Mouse (Mus musculus) skeletal muscle tissue, adult 2 months (tissue): Measurements from ENCODE around the gene Ice1.

Source experiments
- DNase-seq: peaks from one replicate; pipeline ENCODE4 v3.0.0-alpha.2; 2012; ENCODE audit warnings: low read depth, low spot score

Gene Ice1

DNA sequence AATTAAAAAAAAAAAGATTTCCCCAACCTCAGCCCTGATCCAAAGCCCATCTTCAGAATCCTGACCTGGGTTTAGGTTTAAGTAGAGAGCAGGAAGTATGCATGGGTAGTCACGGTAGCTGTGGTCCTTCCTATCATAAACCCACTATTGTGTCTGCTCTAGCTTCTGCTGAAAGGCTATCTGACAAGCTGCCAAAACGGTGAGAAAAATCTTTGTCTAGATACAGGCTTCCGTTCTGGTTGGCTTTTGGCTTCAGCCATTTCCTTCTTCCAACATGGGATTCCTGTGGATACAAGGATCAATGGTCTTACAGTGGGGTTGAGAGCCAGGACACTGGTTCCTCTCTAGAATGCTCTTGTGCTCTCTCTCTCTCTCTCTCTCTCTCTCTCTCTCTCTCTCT is 2.2 kb upstream of the Ice1 start:
- DNase-seq = no peak

DNA sequence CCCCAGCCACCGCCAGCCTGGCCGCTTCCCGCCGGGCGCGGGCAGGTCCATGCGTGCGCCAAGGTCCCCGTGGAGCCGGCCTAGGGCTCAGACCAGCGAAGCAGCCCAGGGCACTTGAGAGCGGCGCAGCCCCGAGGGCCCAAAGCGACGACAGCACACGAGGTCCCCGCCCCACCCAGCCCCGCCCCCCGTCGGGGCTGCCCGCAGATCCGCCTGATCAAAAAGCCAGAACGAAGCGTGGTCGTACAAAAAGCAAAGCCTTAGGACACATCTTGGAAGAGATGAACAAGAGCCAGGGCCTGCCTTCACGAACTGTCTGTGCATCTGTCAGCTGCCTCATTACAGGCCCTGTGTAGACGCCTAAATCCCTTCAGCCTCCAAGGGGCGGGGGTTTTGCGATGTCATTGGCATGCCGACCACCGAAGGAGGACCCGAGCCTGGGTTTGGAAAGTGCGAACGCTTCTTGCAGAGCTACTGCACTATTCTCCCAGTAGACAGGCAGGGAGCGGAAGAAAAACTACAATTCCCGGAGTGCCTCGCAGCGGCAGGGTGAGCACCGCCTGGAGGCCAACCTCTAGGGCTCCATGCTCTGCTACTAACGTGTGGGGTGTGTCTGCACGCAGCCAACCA is 343 bp upstream of the Ice1 start:
- DNase-seq = peak; percentile 95

DNA sequence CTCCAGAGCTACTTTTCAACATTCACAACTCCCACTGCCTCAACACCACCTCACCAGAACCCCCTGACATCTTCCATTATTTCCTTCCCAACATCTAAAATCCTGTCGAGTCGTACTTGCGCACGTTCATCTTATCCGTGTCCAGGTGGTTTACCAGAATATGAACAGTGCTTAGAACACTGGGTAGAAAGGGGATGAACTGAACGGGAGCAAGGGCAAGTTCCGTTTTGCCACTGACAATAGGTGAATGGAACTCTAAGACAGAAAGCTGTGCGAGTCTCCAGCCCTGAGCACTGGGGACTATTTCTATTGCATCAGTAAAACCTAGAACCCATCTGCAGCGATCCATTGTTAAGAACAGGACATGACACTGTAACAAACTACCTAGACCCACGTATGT is 728 bp downstream of the Ice1 start:
- no peak for DNase-seq

DNA sequence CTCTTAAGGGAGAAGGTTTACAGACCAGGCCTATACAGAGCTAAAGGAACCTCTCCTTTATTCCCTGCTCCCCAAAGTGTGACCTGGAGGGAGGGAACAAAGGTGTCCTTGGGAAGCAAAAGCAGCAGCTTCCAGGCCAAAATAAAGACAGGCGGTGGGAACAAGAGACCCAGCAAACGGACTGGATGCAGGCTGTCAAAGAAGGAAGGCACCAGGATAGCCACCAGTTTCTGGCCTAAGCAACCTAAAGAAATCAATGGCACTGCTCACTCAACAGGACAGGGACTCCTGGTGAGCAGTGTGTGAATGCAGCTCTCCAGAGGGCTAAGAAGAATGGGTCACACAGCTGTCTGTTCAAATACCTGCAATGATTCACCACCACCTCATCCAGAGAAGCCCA is 1.8 kb downstream of the Ice1 start:
- DNase-seq = no peak

DNA sequence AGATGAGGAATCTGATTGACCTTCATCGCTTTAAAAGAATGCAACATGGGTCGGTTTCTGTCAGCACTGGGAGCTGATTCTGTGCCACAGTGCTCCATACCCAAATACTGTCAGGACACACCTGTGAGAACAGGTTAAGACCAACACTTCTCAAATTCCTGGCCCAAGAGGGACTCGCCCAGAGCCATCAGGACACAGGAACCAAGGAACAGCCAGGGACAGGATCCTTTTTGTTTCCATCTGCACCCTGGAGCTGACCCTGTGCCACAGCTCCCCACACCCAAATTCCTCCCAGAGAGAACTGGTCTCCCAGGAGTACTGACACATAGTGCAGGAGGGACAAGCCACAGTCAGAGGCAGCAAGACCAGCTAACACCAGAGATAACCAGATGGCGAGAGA is 11.0 kb downstream of the Ice1 start:
- no peak for DNase-seq

DNA sequence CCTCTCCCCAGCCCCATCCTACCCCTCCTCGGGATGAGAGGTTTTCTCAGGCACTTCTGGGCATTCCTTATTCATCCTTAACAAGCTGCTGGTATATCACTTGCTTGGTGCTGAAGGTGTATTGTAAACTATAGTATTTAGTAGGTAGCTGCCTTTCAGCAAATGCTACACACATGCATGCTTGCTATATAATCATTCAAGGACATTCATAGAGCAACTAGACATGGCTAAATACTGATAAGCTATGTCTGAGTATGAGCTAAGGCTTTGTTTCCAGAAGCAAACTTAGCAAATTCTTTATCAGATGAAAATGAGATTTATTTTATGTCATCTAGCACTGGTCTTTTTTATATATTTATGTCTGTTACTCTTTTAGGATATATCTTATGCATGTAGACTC is 11.8 kb downstream of the Ice1 start:
- no peak for DNase-seq

DNA sequence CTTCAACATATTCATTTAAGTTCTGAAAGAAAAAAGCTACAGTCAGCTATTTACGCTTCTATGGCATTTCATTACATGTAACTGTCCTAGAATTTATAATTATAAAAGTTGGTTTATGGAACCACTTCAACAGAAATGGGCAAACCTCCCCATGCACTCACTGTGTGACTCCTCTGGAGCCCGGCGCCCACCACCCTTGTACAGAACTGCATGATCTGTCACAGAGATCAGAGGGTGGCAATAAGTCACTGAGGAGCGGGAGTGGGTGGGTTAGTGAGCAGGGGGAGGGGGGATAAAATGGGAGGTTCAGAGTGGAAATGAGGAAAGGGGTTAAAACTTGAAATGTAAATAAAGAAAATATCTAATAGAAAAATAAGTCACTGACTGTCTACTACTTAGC is 13.0 kb downstream of the Ice1 start:
- DNase-seq = no peak

DNA sequence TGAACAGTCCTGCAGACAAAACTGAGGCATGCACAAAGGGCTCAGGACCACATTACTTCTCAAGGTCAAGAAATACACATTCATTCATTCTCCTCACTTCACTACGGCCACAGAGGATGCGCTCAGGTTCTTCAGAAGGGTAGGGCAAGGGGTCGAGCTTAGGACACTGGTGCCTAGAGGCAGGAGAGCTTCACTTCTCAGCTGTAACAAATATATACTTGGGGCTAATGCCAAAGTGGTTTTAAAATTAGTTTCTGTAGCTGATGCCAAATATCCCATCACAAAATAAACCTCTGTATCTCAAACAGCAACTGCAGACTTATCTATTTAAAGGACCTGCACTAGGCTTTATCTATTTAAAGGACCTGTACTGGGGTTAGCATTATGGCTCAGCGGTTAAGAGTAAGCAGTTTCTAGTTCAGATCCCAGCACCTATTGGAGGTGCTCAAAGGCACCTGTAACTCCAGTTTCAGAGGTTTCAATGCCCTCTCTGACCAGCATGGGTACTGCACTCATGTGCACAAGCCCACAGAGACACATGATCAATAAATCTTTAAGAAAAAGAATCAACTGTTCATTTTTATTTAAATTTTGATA is 14.9 kb downstream of the Ice1 start:
- peak; percentile 57 for DNase-seq

DNA sequence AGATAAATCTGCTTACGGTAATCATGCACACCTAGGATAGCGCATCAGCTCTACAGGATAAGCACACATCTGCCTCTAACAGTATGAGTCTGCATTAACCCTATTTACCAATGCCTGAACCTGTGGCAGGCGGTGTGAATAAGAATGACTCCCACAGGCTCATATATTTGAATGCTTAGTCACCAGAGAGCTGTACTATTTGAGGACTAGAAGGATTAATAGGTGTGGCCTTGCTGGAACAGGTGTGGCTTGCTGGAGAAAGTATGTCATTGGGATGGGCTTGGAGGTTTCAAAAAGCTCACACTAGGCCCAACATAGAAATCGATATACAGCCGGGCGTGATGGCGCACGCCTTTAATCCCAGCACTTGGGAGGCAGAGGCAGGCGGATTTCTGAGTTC is 15.9 kb downstream of the Ice1 start:
- no peak for DNase-seq

DNA sequence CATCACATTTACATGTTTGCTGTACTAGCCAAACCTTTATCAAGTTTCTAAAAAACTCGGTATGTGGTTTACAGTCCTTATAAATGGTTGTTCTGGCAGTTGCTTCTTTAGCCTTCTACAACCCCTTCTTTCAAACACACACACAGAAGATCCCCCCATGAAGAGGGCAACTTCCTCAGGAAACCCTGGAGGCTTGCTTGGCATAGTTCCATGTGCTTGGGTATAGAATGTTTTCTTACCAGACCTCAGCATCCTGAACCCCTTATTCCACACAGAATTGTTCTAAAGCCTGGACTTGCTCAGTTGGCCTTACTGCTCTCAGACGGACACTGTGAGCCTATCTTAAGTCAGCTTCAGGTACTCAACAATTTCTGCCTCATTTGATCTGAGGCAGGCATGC is 24.6 kb downstream of the Ice1 start:
- no peak for DNase-seq

DNA sequence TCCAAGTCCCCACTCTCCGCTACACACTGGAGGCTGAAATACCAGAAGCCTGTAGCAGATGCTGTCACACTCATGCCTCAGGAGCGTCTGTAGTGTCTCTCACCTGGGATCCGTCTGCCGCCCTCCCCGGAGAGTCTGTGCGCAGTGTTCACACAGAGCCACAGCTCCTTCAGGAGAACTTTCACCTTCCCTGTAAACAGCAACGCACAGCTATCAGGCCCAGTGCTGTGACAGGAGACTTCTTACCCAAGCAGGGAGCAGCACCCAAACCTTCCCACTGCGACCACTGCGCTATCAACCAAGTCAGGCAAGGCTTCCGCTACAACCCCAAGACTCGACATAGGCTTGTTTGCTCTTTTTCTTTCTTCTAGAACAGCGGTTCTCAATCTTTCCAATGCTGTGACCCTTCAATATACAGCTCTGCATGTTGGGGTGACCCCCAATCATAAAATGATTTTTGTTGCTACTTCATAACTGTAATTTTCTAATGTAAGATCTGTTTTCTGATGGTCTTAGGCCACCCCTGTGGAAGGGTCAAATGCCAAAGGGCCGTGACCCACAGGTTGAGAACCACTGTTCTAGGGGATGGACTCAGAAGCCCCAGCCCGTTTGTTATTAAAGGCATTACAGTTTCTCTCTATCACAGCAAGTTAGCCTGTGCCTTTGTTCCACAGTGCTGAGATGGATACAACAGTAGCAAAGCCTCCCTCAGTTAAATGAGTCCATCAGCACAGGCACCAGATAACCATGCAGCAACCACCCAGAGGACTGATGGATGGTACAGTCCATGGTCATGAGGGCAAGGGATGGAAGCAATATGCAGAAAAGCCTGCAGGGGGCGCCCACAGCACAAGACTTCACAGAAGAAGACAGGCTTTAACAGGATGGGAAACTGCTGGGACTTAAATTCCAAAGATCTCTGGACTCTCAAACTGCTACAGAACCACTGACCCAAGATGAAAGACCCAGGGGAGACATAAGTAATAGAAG is 26.7 kb downstream of the Ice1 start:
- peak; percentile 43 for DNase-seq

DNA sequence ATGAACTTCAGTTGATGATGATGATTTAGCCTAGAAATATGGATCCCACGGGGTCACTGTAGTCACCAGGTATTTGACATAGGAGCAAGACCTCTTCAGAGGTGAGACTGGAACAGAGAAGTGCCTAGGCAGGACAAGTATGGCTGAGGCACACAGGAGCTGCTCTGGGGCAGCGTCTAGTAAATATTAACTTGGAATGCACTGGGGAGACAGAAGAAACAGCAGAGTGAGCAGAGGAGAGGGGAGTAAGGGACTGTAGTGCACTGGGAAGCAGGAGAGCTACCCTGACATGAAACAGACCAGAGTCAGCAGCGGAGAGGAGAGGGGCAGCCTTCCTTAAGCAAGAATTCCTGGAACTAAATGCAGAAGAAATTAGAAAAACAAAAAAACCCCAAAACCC is 27.8 kb downstream of the Ice1 start:
- DNase-seq = no peak

DNA sequence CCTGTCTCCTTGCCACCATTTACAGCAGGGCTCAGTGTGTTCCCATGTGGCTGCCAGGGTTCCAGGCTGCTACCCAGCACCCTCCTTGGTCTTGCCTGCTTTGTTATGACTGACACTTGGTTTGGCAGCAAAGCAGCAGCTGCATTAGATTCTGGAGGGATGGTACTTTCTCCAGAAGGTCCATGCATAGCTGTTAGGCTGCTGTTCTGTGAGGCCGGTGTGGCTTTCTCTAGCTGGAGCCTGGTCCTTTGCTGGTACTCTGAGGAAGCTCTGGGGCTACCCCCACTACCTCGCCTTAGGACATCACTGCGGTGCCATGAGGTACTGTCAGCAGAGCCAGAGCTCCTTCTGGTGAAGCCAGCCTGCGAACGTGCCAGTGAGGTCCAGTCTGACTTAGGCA is 32.1 kb downstream of the Ice1 start:
- no peak for DNase-seq

DNA sequence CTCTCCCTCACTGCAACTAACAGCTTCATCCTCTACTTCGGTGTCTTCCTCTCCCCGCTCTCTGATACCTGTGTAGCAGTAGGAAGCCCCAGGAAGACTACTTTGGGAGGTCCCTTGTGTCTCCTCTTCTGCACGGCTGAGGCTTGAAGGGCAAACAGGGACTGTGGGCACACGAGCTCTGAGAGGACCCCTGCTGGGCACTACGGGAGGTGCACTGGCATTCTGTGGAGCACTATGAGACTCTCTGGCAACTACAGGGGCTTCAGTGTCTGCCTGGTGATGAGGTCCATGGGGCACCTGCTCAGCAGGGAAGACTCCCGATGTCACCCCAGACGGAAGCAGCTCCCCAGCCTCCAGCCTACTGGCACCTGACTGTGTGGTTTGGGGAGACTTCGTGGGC is 32.7 kb downstream of the Ice1 start:
- DNase-seq = no peak

DNA sequence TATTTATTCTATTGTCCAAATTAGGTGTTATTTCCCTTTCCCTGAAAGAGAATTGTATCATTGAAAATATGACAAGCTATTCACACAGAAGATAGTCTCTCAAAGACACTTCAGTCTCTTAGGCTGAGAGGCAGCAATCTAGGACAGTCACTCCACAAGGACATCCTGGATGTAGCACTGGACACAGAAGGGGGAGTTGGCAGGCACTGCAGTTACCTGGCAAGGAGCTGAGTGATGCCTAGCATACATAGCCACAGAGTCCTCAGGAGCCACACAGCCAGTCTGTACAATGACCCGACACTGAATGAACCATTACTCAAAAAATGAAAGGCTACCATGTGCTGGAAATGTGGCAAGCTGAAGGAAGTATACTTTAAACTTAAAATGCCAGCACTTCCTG is 35.9 kb downstream of the Ice1 start:
- no peak for DNase-seq

DNA sequence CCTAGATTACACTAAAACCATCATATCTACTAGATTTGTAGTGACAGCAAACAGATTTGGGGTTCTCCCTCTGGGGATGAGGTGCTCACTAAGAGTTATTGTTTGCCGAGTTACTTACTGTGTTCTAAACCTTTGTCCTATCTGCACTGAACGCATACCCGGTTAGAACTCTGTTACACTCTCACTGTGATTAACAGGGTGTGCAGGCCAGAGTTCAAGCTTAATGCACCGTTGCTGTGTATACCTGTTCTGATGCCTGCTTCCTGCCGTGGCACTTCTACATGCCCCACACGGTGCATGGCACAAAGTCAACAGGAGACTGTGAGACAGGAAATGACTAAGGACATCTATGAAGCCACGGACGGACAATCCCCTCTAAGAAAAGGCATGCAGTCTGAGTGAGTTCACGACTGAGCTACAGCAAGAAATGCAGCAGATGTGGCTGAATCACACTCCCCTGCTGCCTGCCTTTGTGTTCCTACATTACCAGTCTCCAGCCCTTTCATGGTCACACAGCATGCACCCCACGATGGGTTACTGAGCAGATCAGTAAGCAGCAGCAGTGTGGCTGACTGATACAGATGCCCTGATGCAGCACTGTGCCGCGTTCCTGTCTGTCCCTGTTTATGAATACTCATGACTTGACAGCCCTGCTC is 37.3 kb downstream of the Ice1 start:
- DNase-seq = no peak

DNA sequence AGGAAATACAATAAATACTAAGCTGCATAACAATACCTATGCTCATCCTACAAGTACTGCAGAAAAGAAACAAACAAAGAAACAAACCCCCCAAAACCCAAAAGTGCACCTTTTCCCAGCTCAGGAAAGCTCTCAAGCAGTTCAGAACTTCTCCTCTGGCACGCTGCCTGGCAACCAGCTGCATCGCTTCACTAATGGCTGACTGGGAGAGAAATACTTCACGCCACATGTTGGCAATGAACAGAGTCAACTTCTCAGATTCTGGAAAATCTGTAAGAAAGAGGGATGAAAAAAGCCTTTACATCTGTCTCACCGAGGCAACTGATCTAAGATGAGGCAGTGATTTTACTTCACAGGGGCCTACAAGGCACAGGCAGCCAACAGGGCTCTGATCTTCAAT is 38.5 kb downstream of the Ice1 start:
- no peak for DNase-seq

DNA sequence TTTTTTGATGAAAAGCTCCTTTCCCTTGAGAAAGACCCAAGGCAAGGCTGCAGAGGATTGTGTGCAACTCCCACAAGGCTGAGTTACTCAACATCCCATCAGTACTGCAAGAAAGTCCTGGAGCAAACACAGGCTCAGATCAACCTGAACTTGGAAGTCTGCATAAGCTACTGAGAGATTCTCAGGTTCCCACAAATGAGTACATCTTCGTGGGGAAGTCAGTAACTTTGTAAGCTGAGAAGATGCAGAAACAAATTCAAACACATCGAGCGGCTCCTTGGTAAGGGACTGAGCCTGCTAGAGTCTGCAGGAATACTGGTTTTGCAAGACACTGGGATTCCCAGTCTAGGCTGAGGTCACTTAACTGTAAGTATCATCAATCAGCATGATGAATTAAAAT is 40.5 kb downstream of the Ice1 start:
- DNase-seq = no peak

DNA sequence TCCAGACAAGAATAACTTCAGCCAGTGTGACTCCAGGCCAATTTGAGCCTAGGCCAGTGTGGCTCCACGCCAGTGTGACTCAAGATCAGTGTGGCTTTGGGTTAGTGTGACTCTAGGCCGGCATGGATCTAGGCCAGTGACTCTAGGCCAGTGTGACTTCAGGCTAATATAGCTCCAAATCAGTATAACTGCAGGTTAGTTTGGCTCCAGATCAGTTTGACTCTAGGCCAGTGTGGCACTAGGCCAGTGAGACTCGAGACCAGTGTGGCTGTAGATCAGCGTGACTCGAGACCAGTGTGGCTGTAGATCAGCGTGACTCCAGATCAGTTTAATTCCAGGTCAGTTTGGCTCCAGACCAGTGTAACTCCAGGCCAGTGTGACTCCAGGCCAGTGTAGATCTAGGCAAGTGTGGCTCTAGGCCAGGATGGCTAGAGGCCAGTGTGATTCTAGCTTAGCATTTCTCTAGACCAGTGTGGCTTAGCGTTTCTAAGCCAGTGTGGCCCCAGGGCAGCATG is 47.1 kb downstream of the Ice1 start:
- DNase-seq = peak; percentile 84

DNA sequence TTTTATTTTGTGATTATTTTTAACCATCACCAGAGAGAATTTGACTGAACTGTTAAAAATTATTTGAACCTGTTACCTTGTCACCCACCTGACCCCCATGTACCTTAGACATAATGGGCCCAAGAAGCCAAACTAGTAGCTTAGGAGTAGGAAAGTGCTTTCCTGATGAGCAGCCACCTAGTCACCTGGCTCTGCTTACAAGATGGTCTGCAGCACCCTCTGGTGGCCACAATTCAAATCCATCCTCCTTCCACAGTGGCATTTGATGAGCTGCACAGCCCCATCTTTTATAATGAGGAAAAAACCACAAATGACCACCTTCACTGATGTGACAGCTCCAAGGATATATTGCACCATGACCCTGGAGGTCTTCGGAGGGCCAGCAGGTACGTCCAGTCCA is 50.5 kb downstream of the Ice1 start:
- DNase-seq = no peak

DNA sequence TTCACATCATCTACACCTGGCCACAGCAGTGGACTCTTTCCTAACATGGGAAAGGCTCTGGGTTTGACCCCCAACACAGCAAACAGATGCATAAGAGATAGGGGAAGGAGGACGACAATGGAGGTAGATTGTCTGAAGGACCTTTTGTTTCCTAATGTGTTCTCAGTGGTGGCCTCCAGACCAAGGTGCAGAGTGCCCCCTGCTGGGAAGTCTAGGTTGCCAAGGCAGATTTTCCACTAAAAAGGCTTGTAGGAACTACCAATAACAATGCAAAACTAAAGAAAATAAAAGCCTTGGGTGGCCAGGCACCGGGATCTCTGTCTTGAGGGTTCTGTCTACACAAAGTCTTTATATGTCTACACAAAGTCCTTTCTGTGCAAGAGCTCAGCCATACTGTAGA is 54.9 kb downstream of the Ice1 start:
- DNase-seq = no peak

DNA sequence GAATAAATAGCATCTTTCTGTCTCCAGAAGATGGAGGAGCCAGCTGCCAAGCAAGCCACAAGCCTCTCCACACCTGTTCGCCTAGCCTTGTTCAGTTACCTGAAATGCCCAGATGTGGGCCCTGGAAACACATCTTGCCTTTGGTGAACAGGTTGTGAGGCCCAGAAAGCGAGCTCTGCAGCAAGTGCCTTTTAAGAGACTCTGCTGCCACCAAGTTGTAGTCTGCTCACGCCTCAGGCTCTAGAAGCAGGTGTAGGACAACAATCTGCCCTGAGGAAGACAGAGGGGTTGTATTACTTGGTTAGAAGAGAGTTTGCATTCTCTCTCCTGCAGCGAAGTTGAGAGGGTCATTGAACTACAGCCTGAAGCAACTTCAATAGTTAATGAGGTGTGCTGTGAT is 55.9 kb downstream of the Ice1 start:
- DNase-seq = no peak
